Mouse (Mus musculus): ENCODE results near the gene Dpy30. TPM values are rescaled to one million over a fixed set of nuclear protein-coding genes. Genes with fewer than 3 reads are reported as not detected.
A peak's percentile ranks its signal among the peaks of the same experiment; 100 is the strongest.
"Not testable (repeated sequence)": the region's sequence is repeated elsewhere in the genome, so short reads cannot be mapped to it uniquely, and the experiment has no call there.

The Dpy30 gene
- 10 to 100 TPM; 48.5 to 51.3 TPM for total RNA-seq (2021)
- long read RNA-seq, transcript Dpy30-206 (5 exons, 734 nt) = major isoform, 17 of 21 reads
- long read RNA-seq, partial matches to known transcripts = 1 of 21 reads
- long read RNA-seq, other reads (novel, unspliced or antisense) = 1 of 21 reads

DNA sequence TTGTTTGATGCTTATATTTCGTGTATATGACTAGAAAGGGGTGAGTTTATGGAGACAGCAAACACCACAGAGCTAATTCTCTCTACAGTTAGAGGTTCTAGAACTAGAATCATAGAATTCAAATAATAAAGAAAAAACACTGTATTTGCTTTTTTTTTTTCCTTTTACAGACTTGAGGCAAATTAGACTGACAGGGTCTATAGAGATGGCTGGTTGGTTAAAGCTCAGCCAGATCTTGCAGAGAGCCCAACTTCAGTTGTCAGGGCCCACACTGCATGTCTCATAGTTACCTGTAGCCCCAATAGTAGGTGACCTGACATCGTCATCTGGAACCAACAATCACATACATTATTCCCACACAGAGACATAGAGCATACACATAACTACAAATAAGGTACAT lies at the start of gene Dpy30:
Gene Dpy30, minus strand, starts transcription at position 101 of the 400 bp plus-strand sequence.
- no peak for DNase-seq (ENCODE audit: low spot score in 2 of 2)

DNA sequence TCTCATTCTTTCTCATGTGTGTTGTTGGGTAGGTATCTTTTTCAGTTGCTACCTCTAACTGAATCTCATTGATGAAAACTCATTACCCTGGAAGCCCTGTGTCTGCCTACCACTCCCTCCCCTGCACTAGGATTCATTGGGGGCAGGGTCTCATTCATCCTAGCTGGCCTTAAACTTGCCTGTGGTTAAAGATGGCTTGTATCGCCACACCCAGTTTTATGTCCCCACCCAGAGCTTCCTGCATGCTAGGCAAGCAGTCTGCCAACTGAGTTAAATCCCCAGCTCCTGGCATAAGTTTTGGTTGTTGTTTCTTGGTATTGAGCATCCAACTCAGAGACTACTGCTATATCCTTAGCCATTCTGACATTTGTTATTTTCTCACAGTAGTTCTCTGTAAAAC lies 39.8 kb upstream of the Dpy30 start:
- no peak for DNase-seq (ENCODE audit: low spot score in 2 of 2)

DNA sequence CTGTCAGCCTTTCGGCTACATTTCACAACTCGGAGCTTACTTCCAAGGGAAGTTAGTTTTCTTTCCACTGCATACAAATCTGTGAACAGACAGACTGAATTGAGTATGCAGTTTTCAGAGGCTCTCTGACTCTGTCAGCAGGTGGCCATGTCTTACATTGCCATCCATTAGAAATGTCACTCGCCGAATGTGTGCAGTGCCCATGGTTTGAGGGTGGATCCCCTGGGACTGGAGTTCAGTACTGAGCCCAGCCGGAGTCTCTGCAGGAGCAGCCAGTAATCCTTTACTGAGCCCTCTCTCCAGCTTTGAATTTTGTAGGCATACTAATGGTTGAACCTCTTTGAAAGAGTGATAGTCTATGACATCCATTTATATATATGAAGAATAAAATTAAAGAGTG lies 17.4 kb upstream of the Dpy30 start:
- no peak for DNase-seq (ENCODE audit: low spot score in 2 of 2)

DNA sequence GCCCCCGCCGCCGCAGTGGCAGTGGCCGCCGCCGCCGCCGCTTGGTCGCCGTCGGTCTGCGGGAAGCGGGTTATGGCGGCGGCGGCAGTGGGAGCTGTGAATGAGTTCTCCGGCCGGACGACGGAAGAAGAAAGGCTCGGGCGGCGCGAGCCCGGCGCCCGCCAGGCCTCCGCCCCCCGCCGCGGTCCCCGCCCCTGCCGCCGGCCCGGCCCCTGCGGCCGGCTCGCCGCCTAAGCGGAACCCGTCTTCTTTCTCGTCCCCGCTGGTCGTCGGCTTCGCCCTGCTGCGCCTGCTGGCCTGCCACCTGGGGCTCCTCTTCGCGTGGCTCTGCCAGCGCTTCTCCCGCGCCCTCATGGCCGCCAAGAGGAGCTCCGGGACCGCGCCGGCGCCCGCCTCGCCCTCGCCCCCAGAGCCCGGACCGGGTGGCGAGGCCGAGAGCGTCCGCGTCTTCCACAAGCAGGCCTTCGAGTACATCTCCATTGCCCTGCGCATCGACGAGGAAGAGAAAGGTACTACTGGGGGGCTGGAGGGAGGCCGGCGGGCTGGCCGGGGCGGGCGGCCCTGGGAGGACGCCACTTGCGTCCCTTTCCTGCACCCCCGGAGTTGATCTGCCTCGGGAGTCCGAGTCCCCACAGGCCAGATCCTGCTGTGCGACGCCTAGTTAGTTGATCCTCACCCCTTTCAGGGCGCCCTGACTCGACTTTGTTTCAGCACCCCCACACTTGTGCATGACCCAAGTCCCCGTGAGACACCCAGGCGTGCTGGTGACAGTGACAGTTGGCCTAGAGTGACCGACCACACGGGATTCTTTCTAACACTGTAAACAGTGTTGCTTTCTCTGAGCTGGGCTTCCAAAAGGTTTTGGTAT lies 15.4 kb upstream of the Dpy30 start, which contains the start of gene Spast:
Gene Spast, plus strand, starts transcription at position 51 of the 868 bp plus-strand sequence.
- peak; percentile 48 to 66 for DNase-seq (ENCODE audit: low spot score in 2 of 2)

DNA sequence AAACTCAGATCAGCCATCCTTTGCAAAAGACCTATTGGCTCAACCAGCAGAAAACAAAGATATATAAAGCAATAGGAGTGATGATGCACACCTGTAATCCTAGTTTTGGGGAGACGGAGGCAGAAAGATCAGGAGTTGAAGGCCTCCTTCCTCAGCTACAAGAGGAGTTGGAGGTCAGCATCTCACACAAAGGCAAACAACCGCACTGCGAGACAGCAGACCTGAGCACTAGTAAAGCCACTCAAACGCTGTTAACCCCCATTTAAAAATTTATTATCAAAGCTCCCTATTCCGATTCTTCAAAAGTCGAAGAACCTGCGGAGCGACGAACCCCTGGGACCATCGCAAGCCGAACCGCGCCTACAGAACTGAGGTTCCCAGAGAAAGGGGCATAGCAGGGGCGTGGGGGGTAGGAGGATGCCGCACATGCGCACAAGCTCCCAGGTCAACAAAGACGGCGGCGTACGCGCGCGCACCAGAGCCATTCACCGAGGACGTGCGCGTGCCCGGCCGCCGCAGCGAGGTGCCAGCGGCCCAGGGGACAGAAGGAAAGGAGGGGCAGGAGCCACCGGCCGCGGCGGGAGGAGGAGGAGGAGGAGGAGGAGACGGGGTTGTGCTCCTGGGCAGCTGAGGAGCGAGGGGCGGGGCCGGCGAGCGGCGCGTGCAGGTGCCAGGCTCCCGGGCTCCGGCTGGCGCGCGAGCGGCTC lies 14.6 kb upstream of the Dpy30 start:
- DNase-seq (ENCODE audit: low spot score in 2 of 2) = peak; percentile 92 to 97

DNA sequence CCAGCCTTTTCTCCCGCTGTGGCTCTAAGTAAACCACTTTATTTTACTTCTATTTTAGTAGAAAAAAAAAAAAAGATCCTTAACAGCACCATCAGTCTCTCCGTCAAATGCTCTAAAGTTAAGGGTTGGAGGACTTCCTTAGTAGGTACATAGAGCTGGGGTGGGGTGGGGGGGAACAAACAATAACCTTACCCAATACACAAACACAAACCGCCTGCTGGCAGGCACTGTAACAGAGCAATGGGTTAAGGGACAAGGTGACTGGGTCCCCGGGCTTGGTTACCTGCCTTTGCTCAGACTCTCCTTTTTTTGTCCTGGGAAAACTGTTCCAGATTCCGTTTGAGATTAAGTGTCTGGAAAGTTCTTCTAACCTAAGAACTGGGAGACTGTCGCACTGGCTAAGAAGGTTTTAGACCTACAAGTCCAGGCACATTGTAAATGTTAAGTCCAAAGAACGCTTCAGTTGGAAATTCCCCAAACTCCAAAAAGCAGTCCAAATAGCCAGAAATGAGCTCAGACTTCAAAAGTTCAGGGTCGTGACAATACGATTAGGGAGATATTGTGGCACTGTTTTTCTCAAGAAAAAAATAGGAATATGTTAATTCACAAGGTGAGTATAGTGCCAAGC lies 7.4 kb upstream of the Dpy30 start:
- no peak for DNase-seq (ENCODE audit: low spot score in 2 of 2)

DNA sequence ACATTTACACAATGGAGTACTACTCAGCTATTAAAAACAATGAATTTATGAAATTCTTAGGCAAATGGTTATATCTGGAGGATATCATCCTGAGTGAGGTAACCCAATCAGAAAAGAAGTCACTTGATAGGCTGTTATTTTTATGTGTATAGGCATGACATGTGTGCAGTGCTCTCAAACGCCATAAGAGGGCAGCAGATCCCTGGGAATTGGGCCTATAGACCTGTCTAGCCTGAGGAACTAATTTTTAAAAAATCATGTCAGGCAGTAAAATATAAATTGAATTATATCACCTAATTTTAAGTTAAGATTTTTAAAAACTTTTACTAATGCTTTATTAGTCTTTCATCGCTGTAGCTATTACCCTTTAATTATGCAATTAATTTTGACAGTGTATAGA lies 4.4 kb upstream of the Dpy30 start:
- DNase-seq (ENCODE audit: low spot score in 2 of 2) = peak in 1 of 2 experiments; percentile 33

DNA sequence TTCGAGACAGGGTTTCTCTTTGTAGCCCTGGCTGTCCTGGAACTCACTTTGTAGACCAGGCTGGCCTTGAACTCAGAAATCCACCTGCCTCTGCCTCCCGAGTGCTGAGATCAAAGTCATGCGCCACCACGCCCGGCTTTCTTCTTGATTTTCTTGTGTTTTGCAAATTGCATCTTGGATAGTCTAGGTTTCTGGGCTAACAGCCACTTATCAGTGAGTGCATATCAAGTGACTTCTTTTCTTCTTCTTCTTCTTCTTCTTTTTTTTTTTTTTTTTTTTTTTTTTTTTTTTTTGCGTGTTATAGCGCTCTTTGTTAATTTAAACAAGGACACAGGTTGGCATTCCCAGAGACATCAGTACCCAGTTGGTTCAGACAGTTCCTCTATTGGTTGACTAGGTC lies 3.5 kb upstream of the Dpy30 start:
- DNase-seq (ENCODE audit: low spot score in 2 of 2) = not testable (repeated sequence)

DNA sequence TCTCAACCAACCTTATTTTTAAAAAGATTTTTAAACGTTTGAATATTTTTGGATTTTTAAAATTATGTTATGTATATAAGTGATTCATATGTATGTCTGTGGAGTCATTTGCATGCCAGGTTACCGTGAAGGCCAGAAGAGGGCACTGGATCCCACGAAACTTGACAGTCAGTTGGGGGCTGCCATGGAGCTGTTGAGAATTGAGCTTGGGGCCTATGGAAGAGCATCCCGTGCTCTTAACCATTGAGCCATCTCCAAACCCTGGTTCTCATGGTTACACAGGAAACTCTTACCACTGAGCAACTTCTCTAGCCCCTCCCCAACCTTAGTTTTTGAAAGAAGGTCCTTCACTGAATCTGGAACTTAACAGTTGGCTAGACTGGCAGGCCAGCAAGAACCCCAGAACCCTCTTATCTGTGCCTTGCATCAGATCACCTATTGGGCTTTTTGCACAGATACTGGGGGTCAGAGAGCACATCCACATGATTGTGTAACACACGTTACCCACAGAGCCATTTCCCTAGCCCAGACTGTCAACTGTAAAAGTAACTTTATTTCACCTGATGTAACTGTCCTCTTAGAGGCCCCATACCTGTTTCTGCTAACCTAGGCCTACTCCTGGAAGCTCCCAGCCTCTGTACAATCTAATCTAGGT lies 1.2 kb downstream of the Dpy30 start:
- DNase-seq (ENCODE audit: low spot score in 2 of 2) = no peak

DNA sequence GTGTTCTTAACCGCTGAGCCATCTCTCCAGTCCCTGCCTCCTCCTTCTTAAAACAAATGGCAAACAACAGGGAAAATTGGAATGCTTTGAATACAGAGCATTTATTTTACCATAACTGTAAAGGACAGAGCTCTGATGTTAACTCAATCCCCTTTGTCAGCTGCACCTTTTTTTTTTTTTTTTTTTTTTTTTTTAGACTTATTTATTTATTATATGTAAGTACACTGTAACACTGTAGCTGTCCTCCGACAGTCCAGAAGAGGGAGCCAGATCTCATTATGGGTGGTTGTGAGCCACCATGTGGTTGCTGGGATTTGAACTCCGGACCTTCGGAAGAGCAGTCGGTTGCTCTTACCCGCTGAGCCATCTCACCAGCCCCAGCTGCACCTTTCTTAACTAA lies 5.0 kb downstream of the Dpy30 start:
- no peak for DNase-seq (ENCODE audit: low spot score in 2 of 2)

DNA sequence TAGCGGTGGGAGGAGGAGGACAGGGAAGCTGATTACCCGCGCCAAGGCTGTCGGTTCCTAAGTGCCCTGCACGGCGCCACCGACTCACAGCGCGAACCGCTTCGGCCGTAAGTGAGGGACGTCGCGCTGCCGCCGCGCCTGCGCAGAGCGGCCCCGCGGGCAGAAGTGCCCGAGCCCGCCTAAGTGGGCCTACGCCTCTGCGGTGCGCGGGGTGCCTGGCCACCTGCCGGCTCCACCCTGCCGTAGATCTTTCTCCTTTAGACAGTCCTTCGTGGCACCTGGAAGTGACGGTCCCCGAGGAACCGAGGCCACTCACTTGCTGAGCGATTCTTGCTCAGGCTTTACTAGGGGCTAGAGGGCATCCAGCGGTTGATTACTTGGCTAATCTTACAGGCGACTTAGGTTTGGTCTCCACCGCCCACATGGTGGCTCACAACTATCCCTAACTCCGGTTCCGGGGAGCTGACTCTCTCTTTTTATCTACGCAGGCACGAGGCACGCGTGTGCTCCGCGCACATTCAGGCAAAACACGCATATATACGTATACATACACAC lies 7.4 kb downstream of the Dpy30 start:
- peak; percentile 80 to 88 for DNase-seq (ENCODE audit: low spot score in 2 of 2)

DNA sequence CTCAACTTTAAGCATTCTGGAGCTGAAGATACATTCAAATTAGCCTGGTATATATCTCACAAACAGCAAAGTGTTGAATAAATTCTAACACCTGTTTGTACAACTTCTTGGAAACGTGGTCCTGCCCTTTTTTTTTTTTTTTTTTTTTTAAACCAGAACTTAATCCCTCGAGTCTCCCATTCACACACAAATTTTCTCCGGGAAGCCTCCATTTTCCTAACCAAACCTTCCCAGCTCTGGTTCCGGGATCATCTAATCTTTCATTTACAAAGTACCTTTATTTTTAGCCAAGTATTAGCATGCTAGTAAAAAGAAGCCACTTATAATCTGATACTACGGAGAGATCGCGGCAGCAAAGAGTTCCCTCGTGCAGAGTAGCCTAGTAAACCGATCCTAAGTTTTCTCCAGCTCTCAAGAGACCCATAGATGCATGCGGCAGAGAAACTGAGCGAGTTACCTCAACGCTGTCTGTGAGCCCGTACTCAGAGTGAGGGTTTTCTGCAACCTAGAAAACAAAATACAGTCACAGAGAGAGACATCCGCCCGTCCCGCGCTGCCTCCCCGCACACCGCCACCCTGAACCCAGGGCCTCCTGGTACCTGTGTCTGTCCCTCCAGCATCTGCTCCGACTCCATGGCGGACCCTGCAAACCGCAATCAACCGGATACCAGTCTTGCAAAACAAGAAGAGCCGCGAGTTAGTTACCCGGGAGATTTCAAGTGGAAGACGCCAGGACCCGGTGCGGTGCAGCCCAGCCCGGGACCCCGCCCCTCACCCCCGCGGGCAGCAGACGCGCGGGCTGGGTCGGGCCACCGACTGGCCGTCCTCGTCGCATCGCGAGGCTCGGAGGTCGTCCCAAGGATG lies 8.1 kb downstream of the Dpy30 start:
- no peak for DNase-seq (ENCODE audit: low spot score in 2 of 2)

DNA sequence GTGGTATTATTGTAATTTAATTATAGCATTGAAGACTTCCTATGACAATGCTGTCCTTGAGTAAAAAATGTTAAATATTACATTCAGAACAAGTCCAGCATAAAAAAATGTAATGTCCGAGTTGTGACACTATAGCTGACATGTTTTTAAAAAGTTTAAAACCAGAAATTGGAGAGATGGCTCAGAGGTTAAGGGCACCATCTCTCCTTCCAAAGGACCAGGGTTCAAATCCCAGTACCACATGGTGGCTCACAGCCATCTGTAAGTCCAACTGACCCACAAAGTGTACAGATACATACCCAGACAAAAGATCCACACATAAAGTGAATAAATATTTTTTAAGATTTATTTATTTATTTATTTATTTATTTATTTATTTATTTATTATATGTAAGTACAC lies 17.7 kb downstream of the Dpy30 start:
- DNase-seq (ENCODE audit: low spot score in 2 of 2) = no peak

DNA sequence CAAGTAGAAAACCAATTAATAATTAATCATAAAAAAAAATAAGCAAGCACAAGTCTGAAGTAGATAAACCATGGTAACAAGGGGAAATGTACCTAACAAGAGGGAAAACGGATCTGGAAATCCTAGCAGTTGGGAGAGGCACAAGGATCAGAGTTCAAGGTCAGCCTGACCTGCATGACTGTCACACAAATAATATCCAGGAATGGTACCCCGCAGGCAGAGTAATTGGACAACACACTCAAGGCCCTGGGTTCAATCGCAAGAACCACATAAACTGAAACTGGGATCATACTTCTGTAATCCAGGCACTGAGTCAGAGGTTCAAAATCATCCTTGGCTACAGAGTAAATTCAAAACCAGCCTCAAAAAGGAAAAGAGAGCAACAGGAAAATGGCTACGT lies 18.1 kb downstream of the Dpy30 start:
- DNase-seq (ENCODE audit: low spot score in 2 of 2) = no peak

DNA sequence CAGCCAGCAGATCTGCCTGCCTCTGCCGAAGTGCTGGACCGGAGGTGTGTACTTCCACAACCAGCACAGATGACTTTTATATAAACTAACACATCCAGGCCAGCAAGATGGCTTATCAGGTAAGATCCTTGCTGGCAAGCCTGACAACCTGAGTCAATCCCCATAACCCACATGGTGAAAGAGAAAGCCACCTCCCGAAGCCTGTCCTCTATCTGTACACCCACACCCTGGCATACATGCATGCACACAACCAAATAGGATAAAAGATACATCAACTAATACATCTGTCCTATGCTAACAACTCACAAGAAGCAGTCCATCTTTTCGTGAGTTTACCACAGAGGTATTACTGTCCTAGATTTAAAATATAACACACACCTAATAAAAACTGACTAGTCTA lies 19.7 kb downstream of the Dpy30 start:
- no peak for DNase-seq (ENCODE audit: low spot score in 2 of 2)

DNA sequence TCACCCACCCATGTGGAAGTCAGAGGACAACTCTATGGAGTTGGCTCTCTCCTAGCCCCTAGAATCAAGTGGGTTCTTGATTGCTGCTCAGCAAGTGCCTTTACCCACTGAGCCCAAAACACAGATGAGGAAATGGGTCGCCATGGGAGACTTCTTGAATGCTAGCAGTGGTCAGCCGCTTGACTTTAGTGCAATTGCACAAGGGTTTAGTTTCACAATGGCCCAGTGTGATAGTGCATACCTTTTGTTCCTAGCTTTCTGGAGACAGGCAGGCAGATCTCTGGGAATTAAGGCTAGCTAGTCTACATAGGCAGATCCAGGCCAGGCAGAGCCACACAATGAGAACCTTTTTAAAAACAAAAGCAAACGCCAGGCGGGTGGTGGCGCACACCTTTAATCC lies 23.7 kb downstream of the Dpy30 start:
- no peak for DNase-seq (ENCODE audit: low spot score in 2 of 2)

DNA sequence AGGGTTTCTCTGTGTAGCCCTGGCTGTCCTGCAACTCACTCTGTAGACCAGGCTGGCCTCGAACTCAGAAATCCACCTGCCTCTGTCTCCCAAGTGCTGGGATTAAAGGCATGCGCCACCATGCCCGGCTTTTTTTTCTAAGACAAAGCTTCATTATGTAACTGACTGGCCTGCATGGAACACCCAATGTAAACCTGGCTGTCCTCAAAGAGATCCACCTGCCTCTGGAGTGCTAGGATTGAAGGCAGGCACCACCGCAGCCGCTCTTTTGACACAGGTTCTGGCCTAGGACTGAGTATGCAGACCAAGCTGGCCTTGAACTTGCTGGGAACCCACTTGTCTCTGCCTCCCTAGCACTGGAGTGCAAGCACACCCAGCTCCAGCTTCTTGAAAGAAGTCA lies 26.8 kb downstream of the Dpy30 start:
- not testable (repeated sequence) for DNase-seq (ENCODE audit: low spot score in 2 of 2)

DNA sequence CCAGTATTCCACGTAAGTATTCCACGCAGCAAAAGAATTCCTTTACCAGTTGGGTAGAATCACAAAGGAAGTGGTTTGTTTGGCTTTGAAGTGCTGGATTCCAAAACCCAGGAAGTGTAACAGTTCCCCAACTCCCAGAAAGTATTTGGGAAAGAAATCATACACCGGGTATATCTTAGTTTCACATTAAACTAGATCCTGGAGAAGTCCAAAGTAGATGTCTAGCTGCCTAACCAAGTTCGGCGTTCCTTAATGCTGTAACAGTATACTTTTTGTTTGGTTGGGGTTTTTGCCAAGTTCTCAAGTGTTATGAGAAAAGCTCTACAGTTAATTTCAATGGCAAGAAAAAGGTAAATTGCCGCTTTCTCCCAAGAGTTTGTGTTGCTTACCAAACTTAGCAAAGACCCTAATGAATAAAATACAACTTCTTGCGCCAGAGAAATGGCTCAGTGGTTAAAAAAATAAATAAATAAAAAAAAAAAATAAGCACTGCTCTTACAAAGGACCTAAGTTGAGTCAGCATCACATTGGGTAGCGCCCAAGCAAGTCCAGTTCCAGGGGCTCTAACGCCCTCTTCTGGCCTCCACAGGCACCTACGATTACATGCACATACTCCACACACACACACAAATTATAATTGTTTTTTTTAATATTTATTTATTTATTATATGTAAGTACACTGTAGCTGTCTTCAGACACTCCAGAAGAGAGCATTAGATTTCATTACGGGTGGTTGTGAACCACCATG lies 27.5 kb downstream of the Dpy30 start:
- peak in 1 of 2 experiments; percentile 22 for DNase-seq (ENCODE audit: low spot score in 2 of 2)

Data from layer of hippocampus, adult 18-20 months (tissue).